Mouse (Mus musculus): ENCODE measurements around the gene Lsm5. TPM values are rescaled to one million over a fixed set of nuclear protein-coding genes. Genes with fewer than 3 reads are reported as not detected.

Gene Lsm5
- polyA plus RNA-seq, 1 experiment from 2014 or later = 94.5 TPM

GRCm38 (mm10) chr6:56688238-56688637 lies 16.3 kb downstream of the Lsm5 start:
- ATAC-seq (ENCODE audit: low read depth) (no peak), DNase-seq (no peak)
- Histone ChIP-seq H3K4me3 (replicated peaks) (no peak overlapping the region), H3K9me3 (replicated peaks) (no peaks in the 10 kb centered on the region), H3K9ac (no peak overlapping the region), H3K27ac (no peak overlapping the region), H3K27me3 (no peaks in the 10 kb centered on the region), H3K36me3 (no peaks in the 10 kb centered on the region), H3K4me1 (replicated peaks) (no peaks in the 10 kb centered on the region), H3K4me2 (no peak overlapping the region)
- 77% methylated on average over 3 of the region's 3 CpGs for WGBS (ENCODE audit: insufficient replicate concordance)

DNA sequence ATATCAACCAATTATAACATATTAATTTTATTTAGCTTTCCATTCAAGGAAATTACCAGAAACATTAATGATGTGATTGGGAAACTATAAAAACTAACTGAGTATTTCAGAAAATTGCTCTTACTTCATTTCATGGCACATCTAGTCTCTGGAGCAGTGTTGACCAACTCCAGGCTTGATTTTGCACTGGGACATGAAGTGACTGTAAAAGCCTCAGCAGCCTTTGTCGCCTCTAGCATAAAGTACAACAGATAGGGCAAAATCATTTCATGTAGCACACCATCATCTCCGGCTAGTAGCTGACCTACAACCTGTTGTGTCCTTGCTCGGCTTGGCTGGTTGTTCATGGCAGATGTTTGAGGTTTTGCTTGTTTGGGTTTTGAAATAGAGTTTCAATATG lies 40.1 kb downstream of the Lsm5 start:
- 59% methylated on average over 3 of the region's 3 CpGs for WGBS (ENCODE audit: insufficient replicate concordance)
- no peaks in the 10 kb centered on the region for H3K9me3 ChIP-seq (replicated peaks)
- no peak overlapping the region for H3K4me3 ChIP-seq (replicated peaks)
- H3K4me2 ChIP-seq = no peak overlapping the region
- H3K27me3 ChIP-seq = no peaks in the 10 kb centered on the region
- no peak overlapping the region for H3K27ac ChIP-seq
- ATAC-seq (ENCODE audit: low read depth) (no peak), DNase-seq (no peak)
- H3K4me1 ChIP-seq (replicated peaks) = no peaks in the 10 kb centered on the region
- H3K36me3 ChIP-seq = no peaks in the 10 kb centered on the region
- H3K9ac ChIP-seq = no peak overlapping the region

DNA sequence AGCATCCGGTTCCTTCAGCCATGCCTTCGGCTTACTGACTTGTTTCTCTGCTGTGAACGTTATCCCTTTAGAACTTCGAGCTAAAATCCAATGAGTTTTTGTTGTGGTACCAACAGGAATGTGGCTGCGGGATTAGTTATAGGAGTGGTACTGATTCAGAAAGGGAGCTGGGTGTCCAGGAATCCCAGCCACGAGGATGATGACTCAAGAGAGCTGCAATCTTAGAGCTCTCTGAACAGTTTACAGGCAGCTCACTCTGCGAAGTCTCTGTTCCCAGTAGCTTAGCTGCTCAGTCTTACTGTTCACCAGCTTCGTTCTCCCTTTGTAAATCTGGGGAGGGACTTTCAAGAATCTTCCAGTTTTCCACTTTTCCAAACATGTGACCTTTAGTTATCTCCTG lies 49.1 kb downstream of the Lsm5 start:
- no peak for ATAC-seq (ENCODE audit: low read depth)
- no peak overlapping the region for H3K27ac ChIP-seq
- no peak overlapping the region for H3K9ac ChIP-seq
- 60% methylated on average over 8 of the region's 8 CpGs for WGBS (ENCODE audit: insufficient replicate concordance)
- no peak overlapping the region for H3K4me3 ChIP-seq (replicated peaks)
- no peaks in the 10 kb centered on the region for H3K36me3 ChIP-seq
- no peak overlapping the region for H3K4me2 ChIP-seq
- no peak for DNase-seq
- no peaks in the 10 kb centered on the region for H3K4me1 ChIP-seq (replicated peaks)
- H3K27me3 ChIP-seq = peaks cover 35% of the 10 kb centered on the region
- H3K9me3 ChIP-seq (replicated peaks) = no peaks in the 10 kb centered on the region

DNA sequence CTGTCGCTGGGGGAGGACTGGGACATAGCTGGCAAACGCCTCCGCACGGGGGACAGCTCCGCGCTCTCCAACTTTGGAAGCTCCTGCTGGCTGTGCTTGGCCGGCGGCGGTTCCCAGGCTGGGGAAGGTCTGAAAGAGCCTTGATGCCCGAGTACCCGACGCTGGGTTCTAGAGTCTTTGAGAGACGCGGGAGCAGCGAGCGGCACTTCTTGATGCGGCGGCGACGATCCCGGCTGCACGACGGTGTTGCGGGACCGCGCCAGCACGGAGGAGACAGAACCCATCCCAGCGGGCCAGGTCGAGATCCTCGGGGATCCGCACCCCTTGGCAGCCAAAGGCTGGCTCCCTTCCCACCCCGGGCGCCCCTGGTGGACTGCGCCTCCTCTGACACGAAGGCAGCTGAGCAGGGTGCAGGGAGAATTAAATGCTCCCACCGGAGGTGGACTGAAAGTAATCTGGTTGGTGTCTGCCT lies 52.4 kb downstream of the Lsm5 start:
- DNase-seq (no peak), ATAC-seq (ENCODE audit: low read depth) (no peak)
- H3K9me3 ChIP-seq (replicated peaks) = no peaks in the 10 kb centered on the region
- peak overlapping the region; percentile 36 for H3K4me3 ChIP-seq (replicated peaks)
- H3K4me2 ChIP-seq = peak overlapping the region; percentile 62
- no peaks in the 10 kb centered on the region for H3K36me3 ChIP-seq
- no peak overlapping the region for H3K9ac ChIP-seq
- WGBS (ENCODE audit: insufficient replicate concordance) = 1% methylated on average over 36 of the region's 36 CpGs
- H3K27ac ChIP-seq = no peak overlapping the region
- no peaks in the 10 kb centered on the region for H3K4me1 ChIP-seq (replicated peaks)
- peaks cover 35% of the 10 kb centered on the region for H3K27me3 ChIP-seq

Other genes with a start within 250 kb of the Lsm5 start
- 0.48 and 0.88 TPM in 2 replicates for gene Pde1c, start 135.6 kb downstream of the Lsm5 start, polyA plus RNA-seq (2015; fragmentation: Nextera tagmentation; extraction: Ambion mirVana)
- 2.6 and 3.7 TPM in 2 replicates for gene Avl9, start 10.2 kb upstream of the Lsm5 start, polyA plus RNA-seq (2015; fragmentation: Nextera tagmentation; extraction: Ambion mirVana)
- gene Kbtbd2, start 93.1 kb upstream of the Lsm5 start, polyA plus RNA-seq (2015; fragmentation: Nextera tagmentation; extraction: Ambion mirVana) = 13.6 TPM in 2 replicates
- 26.2 and 28.5 TPM in 2 replicates for gene Fkbp9, start 127.3 kb upstream of the Lsm5 start, polyA plus RNA-seq (2015; fragmentation: Nextera tagmentation; extraction: Ambion mirVana)
- gene Nt5c3, start 219.2 kb upstream of the Lsm5 start, polyA plus RNA-seq (2015; fragmentation: Nextera tagmentation; extraction: Ambion mirVana) = 244 and 274 TPM in 2 replicates
- gene Vmn1r4, start 219.3 kb upstream of the Lsm5 start, polyA plus RNA-seq (2015; fragmentation: Nextera tagmentation; extraction: Ambion mirVana) = 0.15 and 0.19 TPM in 2 replicates

All from liver, embryonic 13.5 days (tissue).